Mouse (Mus musculus): ENCODE measurements around the gene Usp20.

DNA sequence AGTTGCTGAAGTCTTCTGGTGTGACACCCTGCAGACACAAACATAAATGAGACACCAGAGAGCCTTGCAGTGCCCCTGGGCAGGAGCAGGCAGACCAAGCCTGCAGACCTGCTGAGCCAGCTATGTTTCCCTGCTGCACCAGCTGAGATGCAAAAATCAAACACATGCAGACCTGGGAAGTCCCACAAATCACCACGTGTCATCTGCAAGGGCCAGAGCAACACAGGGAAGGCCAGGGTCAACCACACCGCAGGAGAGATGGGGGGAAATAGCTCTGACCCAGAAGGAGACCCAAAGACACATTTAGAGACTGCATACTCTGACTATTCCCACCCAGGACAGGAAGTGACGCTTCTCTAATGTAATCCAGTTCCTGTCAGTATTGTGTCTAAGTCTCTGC, 58.4 kb downstream of the Usp20 start:
- TF ChIP-seq POLR2A (IDR thresholded peaks at IDR 0.05; ENCODE audit: low read depth, low read length) (no peak), CTCF (conservative IDR thresholded peaks at IDR 0.05; ENCODE audit: insufficient read depth, insufficient read length, low read depth, low read length) (no peak)

Data from kidney, adult 2 months (tissue).